In the genomic region with DNA sequence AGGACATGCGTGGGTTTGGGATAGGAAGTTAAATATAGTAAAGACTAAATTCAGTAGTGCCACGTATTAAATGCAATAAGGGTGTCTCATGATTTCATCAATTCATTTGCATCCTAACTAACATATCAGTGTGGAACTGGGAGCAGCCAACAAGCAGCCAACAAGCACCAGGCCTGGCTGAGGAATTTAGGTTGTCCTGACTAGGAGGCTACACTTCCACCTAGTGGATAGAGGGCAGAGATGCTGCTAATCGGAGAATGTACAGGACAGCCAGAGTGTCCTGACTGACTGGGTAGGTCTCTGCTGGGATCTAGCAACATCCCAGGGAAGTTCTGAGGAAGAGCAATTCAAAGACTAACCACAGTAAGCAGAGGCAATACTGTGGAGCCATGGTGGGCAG, we compare ENCODE assay signal across 10 mouse cellular contexts.
DNase-seq lines count a peak whose midpoint lies in the region; ATAC-seq and TF ChIP-seq lines count a peak whose summit lies in the region.
"Had no signal": no experiment of that assay in that cellular context is flagged by ENCODE, and none has a peak within 500 bp of the region (broad histone marks: within the 10 kb centered on the region; RNA-seq: fewer than 3 reads in every experiment).

No protein-coding gene starts in this region.

- no peak overlapping the region for H3K4me2 ChIP-seq in heart, postnatal 0 days (ENCODE audit: low read depth, low read length)
- no peak overlapping the region for H3K4me2 ChIP-seq in midbrain, postnatal 0 days (ENCODE audit: low read depth, low read length, poor library complexity, severe bottlenecking)
- no peak overlapping the region for H3K4me2 ChIP-seq in midbrain, embryonic 16.5 days (ENCODE audit: low read length)

- no peak overlapping the region for H3K4me3 ChIP-seq in heart, postnatal 0 days (ENCODE audit: low read depth, low read length)
- no peak overlapping the region for H3K4me3 ChIP-seq in heart, embryonic 10.5 days
- no peak overlapping the region for H3K4me3 ChIP-seq in midbrain, postnatal 0 days (ENCODE audit: low read depth, low read length)
- no peak overlapping the region for H3K4me3 ChIP-seq in midbrain, embryonic 10.5 days
- H3K4me3 ChIP-seq in midbrain, embryonic 16.5 days (ENCODE audit: low read depth, low read length): no peak overlapping the region
- H3K4me3 ChIP-seq: megakaryocyte, embryonic 14.5 days had no signal

- TF ChIP-seq CTCF in heart, postnatal 0 days (IDR thresholded peaks at IDR 0.05; ENCODE audit: low read depth): peak; percentile 74
- peak; percentile 79 for TF ChIP-seq CTCF in midbrain, postnatal 0 days (IDR thresholded peaks at IDR 0.05)

- H3K9ac ChIP-seq in heart, postnatal 0 days (replicated peaks; ENCODE audit: low read depth, low read length): no peak overlapping the region
- H3K9ac ChIP-seq in midbrain, postnatal 0 days (replicated peaks; ENCODE audit: low read length, poor library complexity, severe bottlenecking): no peak overlapping the region
- no peak overlapping the region for H3K9ac ChIP-seq in midbrain, embryonic 16.5 days (ENCODE audit: low read depth, low read length)

- no peaks in the 10 kb centered on the region for H3K4me1 ChIP-seq in heart, postnatal 0 days (ENCODE audit: control insufficient read depth, insufficient read depth)
- no peaks in the 10 kb centered on the region for H3K4me1 ChIP-seq in heart, embryonic 10.5 days
- no peaks in the 10 kb centered on the region for H3K4me1 ChIP-seq in midbrain, postnatal 0 days (ENCODE audit: insufficient read depth, low read length)
- no peaks in the 10 kb centered on the region for H3K4me1 ChIP-seq in midbrain, embryonic 10.5 days
- no peaks in the 10 kb centered on the region for H3K4me1 ChIP-seq in midbrain, embryonic 16.5 days (ENCODE audit: control insufficient read depth, insufficient read depth, low read length)

- peak; percentile 68; the same call in 1 of the 2 replicates for ATAC-seq in heart, postnatal 0 days (ENCODE audit: insufficient read depth, low read depth)
- ATAC-seq in midbrain, postnatal 0 days (ENCODE audit: low FRiP score): no peak
- ATAC-seq in midbrain, embryonic 16.5 days: no peak

- H3K27ac ChIP-seq in heart, postnatal 0 days (ENCODE audit: low read depth): no peak overlapping the region
- no peak overlapping the region for H3K27ac ChIP-seq in heart, embryonic 10.5 days
- no peak overlapping the region for H3K27ac ChIP-seq in midbrain, postnatal 0 days (ENCODE audit: low read depth, low read length)
- H3K27ac ChIP-seq in midbrain, embryonic 10.5 days (replicated peaks): no peak overlapping the region
- H3K27ac ChIP-seq in midbrain, embryonic 16.5 days (ENCODE audit: low read length): no peak overlapping the region

- 30% methylated on average over 3 of the region's 3 CpGs for WGBS in heart, postnatal 0 days
- WGBS in heart, embryonic 10.5 days: 36% methylated on average over 3 of the region's 3 CpGs
- WGBS in midbrain, postnatal 0 days: 37% methylated on average over 3 of the region's 3 CpGs
- 46% methylated on average over 3 of the region's 3 CpGs for WGBS in midbrain, embryonic 10.5 days
- WGBS in midbrain, embryonic 16.5 days: 46% methylated on average over 3 of the region's 3 CpGs

- no peak for TF ChIP-seq EP300 in heart, postnatal 0 days (IDR thresholded peaks at IDR 0.05; ENCODE audit: low read depth)

- no peaks in the 10 kb centered on the region for H3K9me3 ChIP-seq in heart, postnatal 0 days (replicated peaks; ENCODE audit: control insufficient read depth, low read length)
- no peaks in the 10 kb centered on the region for H3K9me3 ChIP-seq in heart, embryonic 10.5 days
- no peaks in the 10 kb centered on the region for H3K9me3 ChIP-seq in midbrain, postnatal 0 days (ENCODE audit: low read length)
- H3K9me3 ChIP-seq in midbrain, embryonic 10.5 days (replicated peaks): no peaks in the 10 kb centered on the region
- no peaks in the 10 kb centered on the region for H3K9me3 ChIP-seq in midbrain, embryonic 16.5 days (replicated peaks; ENCODE audit: control insufficient read depth, low read length, poor library complexity, severe bottlenecking)

- no peaks in the 10 kb centered on the region for H3K27me3 ChIP-seq in heart, postnatal 0 days (ENCODE audit: control insufficient read depth, insufficient read depth, low read length)
- no peaks in the 10 kb centered on the region for H3K27me3 ChIP-seq in heart, embryonic 10.5 days (ENCODE audit: insufficient read depth, poor library complexity, severe bottlenecking)
- no peaks in the 10 kb centered on the region for H3K27me3 ChIP-seq in midbrain, postnatal 0 days (ENCODE audit: insufficient read depth, low read length)
- H3K27me3 ChIP-seq in midbrain, embryonic 10.5 days (ENCODE audit: low read depth, poor library complexity, severe bottlenecking): no peaks in the 10 kb centered on the region
- peaks cover 2% of the 10 kb centered on the region for H3K27me3 ChIP-seq in midbrain, embryonic 16.5 days (ENCODE audit: control insufficient read depth, insufficient read depth, low read depth, low read length)
- H3K27me3 ChIP-seq: megakaryocyte, embryonic 14.5 days had no signal

- DNase-seq in heart, postnatal 0 days (ENCODE audit: low spot score): peak; percentile 50
- no peak for DNase-seq in heart, embryonic 10.5 days (ENCODE audit: low spot score)
- peak; percentile 69 for DNase-seq in midbrain, postnatal 0 days (ENCODE audit: low spot score)
- no peak for DNase-seq in midbrain, embryonic 10.5 days (ENCODE audit: low spot score)
- DNase-seq in cerebellum, adult 9-11 months: peak; percentile 61
- DNase-seq in retina, postnatal 7 days (ENCODE audit: low read depth, low spot score): peak; percentile 5
- DNase-seq in frontal cortex, postnatal 36 days (ENCODE audit: low spot score in 2 of 2): no peak
- DNase-seq: thymus, adult 18-20 months had no signal

- H3K36me3 ChIP-seq in heart, postnatal 0 days (replicated peaks; ENCODE audit: control insufficient read depth, insufficient read depth, low read length): no peaks in the 10 kb centered on the region
- H3K36me3 ChIP-seq in heart, embryonic 10.5 days: no peaks in the 10 kb centered on the region
- H3K36me3 ChIP-seq in midbrain, postnatal 0 days (ENCODE audit: insufficient read depth, low read length): no peaks in the 10 kb centered on the region
- H3K36me3 ChIP-seq in midbrain, embryonic 10.5 days: no peaks in the 10 kb centered on the region
- H3K36me3 ChIP-seq in midbrain, embryonic 16.5 days (ENCODE audit: control insufficient read depth, insufficient read depth, low read length): no peaks in the 10 kb centered on the region

Comparison
In these comparisons a context has a peak if more than half of its experiments do, and no peak if none do; other contexts are left out.
1. DNase-seq: peak in heart, postnatal 0 days (single experiment), midbrain, postnatal 0 days (single experiment), cerebellum, adult 9-11 months (single experiment) and retina, postnatal 7 days (single experiment); none in heart, embryonic 10.5 days (single experiment), midbrain, embryonic 10.5 days (single experiment) and frontal cortex, postnatal 36 days (0 of 2).